Mouse (Mus musculus): ENCODE results near the gene Cbr2.

Cbr2 gene

GRCm38 (mm10) chr11:120731395-120731794 is 519 bp downstream of the Cbr2 start:
- no peak for DNase-seq (ENCODE audit: low read depth, low spot score)

GRCm38 (mm10) chr11:120730331-120730870 is 1.5 kb downstream of the Cbr2 start:
- DNase-seq (ENCODE audit: low read depth, low spot score): no peak

- peak; percentile 80 for DNase-seq (ENCODE audit: low read depth, low spot score)
Observed at GRCm38 (mm10) chr11:120729432-120730050, 2.4 kb downstream of the Cbr2 start.

DNA sequence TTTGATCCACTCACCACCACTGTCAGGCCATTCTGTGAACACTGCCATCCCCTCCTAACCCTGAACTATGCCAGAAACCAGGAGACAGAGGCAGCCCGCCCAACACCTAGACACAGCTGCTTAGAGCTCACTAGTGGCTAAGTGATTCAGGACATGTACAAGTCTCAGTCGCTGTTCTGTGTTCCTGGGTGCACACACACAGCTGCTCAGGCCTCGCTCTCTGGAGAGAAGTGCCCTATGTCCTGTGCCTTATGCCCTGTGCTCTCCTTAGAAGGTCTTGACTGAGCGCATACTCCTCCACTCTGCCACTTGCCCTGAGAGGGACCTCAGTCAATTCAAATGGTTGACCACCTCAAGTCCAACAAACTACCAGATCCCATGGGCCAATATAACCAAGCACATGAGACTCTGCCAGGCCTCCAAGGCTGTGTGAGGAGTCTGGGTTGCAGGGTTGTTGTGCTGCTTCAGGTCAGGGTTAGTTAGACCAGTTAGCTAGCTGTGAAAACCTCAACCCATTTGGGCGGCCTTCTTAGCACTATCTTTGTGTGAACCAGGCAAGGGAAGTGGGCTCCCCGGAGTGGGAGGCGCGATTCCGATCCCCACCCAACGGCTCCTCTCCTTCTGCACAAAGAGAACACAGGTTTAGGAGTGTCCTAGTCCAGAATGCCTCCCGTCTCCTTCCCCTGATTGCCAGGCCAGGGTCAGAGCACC is 3.2 kb downstream of the Cbr2 start:
- no peak for DNase-seq (ENCODE audit: low read depth, low spot score)

- no peak for DNase-seq (ENCODE audit: low read depth, low spot score)
Observed at GRCm38 (mm10) chr11:120727564-120727963, 4.3 kb downstream of the Cbr2 start.

GRCm38 (mm10) chr11:120727169-120727527 is 4.8 kb downstream of the Cbr2 start, which contains the start of gene Dcxr:
Gene Dcxr, minus strand, starts transcription at chr11:120727281.
- peak; percentile 92 for DNase-seq (ENCODE audit: low read depth, low spot score)

DNA sequence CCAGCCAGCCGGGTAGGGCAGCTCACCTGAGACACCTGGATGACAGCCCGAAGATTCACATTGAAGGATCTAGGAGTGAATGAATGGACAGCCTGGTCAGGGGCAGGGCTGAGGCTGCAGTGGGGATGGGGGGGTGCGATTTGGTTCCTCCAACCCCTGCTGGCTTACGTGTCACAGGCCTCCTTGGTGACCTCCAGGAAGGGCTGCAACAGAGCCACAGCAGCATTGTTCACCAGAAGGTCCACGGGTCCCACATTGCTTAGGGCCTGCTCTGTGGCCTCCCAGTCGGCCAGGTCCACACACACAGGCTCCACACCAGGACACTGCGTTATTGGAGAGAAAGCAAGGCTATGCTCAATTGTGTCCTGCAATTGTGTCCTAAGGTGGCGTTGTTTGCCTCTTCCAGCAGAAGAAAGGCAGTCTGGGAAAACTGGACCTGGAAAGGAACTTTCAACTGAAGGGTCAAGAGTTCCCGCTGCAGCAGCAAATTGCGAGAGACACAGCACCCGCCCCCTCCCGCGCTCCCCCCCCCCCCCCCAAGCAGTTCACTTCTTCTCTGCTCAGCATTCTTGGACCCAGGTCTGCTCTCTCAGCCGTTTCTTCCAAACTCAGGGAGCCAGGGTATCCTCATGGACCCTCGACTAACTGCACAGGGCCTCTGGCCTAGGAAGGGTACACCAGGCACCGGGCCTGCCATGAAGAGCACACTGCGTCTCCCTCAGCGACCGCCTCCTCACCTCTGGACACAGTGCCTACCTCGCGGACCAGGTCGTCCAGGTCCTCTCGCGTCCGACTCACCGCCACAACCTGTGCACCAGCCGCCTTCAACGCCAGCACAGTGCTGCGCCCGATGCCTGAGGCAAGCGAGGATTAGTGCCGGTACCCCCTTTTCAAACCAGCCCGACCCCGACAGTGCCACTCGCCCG is 5.4 kb downstream of the Cbr2 start:
- DNase-seq (ENCODE audit: low read depth, low spot score): no peak

DNA sequence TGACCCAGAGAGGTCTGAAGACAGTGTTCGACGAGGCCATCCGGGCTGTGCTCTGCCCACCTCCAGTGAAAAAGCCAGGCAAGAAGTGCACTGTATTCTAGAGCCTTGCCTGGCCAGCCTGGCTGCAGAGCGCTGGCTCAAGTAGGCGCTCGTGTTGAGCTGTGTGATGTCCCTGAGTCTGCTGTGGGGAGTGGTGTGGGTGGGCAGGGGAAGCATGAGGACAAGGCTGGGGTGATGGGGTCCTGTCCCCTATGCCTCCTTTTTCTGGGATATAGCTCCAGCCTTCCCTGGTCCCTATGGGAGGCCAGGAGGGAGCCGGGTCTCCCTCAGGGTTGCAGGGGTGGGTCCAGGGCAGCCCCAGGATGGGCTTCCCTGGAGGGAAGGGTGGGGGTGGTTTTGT is 8.4 kb downstream of the Cbr2 start:
- DNase-seq (ENCODE audit: low read depth, low spot score): no peak

DNA sequence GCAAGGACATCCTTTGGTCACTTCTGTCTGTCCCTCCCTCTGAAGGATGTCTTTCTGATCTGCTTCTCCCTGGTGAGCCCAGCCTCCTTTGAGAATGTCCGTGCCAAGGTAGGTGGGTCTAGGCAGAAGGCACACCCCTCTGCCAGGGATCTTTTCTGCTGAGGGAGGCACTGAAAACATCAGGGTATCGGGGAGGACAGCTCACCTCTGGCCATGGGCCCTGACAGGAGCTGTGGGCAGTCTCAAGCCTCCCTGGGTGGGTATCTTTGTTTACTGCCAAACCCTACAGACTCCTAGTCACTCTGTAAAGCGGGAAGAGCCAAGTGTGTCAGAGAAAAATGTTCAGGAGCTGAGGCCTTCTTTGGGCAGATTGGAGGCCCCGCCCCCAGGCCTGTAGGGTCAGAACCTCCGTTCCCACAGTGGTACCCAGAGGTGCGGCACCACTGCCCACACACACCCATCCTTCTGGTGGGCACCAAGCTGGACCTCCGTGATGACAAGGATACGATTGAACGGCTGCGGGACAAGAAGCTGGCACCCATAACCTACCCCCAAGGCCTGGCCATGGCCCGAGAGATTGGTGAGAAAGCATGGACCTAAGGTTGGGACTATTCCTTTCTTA is 9.0 kb downstream of the Cbr2 start:
- DNase-seq (ENCODE audit: low read depth, low spot score): no peak

GRCm38 (mm10) chr11:120722067-120722630 is 9.8 kb downstream of the Cbr2 start:
- no peak for DNase-seq (ENCODE audit: low read depth, low spot score)

GRCm38 (mm10) chr11:120721124-120722066 is 10.5 kb downstream of the Cbr2 start, which contains the start of gene Rac3:
Gene Rac3, plus strand, starts transcription at chr11:120721470.
- DNase-seq (ENCODE audit: low read depth, low spot score): no peak

DNA sequence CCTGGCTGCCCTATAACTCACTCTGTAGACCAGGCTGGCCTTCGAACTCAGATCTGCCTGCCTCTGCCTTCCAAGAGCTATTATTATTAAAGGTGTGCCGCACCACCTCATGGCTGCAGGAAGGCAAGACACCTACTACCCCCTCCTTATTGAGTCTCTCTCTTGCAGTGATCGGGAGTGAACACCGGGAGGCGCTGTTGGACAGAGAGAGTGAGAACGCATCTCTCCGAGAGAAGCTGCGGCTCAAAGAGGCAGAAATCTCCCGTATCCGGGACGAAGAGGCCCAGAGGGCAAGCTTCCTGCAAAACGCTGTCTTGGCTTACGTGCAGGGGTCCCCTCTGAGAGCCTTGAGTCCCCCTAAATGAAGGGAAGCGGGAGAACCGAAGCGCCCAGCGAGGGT is 11.5 kb downstream of the Cbr2 start:
- DNase-seq (ENCODE audit: low read depth, low spot score): peak; percentile 92

DNA sequence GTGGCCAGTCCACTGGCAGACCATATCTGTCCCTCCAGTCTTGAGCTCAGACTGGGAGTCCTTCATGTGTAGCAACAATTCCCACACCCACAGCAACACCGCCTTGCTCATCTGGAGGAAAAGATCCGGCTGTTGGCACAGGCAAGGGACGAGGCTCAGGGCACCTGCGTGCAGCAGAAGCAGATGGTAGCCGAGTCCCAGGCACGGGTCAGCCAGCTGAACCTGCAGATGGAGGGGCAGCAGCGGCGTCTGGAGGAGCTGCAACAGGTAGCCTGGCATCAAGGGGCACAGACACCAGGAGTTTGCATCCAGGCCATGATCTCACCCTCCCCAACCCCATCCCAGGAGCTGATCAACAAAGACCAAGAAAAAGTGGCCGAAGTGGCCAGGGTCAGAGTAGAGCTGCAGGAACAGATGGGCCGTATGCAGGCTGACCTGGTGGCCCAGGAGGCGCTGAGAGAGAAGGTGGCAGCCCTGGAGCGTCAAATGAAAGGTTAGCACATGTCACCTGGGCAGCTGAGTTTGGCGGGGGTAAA is 12.0 kb downstream of the Cbr2 start:
- DNase-seq (ENCODE audit: low read depth, low spot score): no peak

GRCm38 (mm10) chr11:120719242-120719641 is 12.7 kb downstream of the Cbr2 start:
- no peak for DNase-seq (ENCODE audit: low read depth, low spot score)

DNA sequence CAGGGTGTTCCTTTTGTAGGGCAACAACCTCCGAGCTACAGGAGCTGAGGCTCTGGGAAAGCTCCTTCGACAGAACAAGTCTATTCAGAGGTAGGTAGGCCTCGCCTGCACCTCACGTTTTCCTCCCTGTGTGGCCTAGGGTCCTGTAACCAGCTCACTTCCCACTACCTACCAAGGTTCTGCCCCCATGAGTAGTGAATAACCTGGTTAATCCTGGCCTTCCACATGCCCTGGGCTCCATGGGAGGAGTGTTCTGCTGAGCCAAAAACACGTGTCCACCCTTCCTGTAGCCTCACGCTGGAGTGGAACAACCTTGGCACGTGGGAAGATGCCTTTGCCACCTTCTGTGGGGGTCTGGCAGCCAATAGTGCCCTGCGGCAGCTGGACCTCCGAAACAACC is 16.8 kb downstream of the Cbr2 start:
- DNase-seq (ENCODE audit: low read depth, low spot score): no peak

GRCm38 (mm10) chr11:120714546-120714945 is 17.4 kb downstream of the Cbr2 start:
- no peak for DNase-seq (ENCODE audit: low read depth, low spot score)

DNA sequence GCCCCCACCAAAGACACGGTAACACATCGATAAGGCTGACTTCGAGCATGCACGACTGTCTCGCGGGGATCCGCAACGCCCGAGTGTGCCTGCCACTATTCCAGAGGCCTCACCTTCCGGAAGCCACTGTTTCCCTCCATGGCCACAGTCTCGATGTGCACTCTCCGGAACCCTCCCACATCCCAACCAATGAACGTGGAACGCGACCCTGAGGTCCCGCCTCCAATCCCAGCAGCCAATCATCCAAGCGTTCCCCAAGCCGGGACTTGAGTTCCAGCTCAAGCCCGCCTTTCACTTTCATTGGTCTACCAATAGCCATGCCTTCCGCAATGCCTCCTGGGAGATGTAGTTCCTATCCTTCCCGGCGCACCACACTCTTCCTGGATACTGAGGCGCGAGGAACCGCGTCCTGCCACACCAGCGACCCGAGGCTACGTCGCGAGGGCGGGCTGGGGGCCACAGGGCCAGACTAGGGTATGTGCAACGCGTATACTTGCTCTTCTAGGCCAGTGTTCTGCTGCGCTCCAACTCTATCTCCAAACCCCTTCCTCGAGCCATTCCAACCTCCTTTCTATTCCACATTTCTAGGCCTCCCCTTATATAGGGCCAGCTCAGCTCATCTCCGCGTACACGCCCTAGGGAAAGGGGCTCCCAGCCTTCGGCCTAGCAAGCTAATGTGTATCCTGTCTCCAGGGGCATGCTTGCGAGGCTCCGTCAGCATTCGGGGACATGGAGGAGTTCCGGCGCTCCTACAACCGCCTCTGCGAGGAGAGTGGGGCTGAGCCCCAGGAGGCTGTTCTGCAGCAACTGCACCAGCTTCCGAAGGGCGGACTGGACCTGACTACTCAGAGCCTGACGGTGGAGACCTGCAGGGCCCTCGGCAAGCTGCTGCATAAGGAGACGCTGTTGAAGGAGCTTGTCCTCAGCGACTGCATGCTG is 18.1 kb downstream of the Cbr2 start, which contains the start of the genes Cenpx and Lrrc45:
Cenpx (minus strand) TSS at position 159 of the 939 bp plus-strand sequence.
Lrrc45 (plus strand) TSS at position 346 of the 939 bp plus-strand sequence.
- peak; percentile 99 for DNase-seq (ENCODE audit: low read depth, low spot score)

- no peak for DNase-seq (ENCODE audit: low read depth, low spot score)
Observed at GRCm38 (mm10) chr11:120712771-120713568, 18.9 kb downstream of the Cbr2 start.

Data from forelimb bud, embryonic 11.5 days (tissue).